Mouse (Mus musculus) c-Kit-positive CD71-positive TER-119-positive erythroid progenitor cells, embryonic 14.5 days (primary cell): ENCODE measurements around the gene Kcnc4.

ENCODE experiments used
- DNase-seq: peaks from one replicate; pipeline ENCODE4 v3.0.0-alpha.2; 2013; ENCODE audit warnings: low spot score

The Kcnc4 gene

GRCm38 (mm10) chr3:107459196-107459772 is at the start of gene Kcnc4:
Gene Kcnc4 (minus strand): TSS chr3:107459552.
- no peak for DNase-seq

GRCm38 (mm10) chr3:107508696-107509095 is 49.3 kb upstream of the Kcnc4 start:
- no peak for DNase-seq

GRCm38 (mm10) chr3:107507966-107508365 is 48.6 kb upstream of the Kcnc4 start:
- no peak for DNase-seq

- DNase-seq: no peak
Measured at GRCm38 (mm10) chr3:107506531-107506930, 47.2 kb upstream of the Kcnc4 start.

GRCm38 (mm10) chr3:107505464-107506367 is 46.4 kb upstream of the Kcnc4 start:
- no peak for DNase-seq

- DNase-seq: no peak
Measured at GRCm38 (mm10) chr3:107504542-107504941, 45.2 kb upstream of the Kcnc4 start.

GRCm38 (mm10) chr3:107503716-107504115 is 44.4 kb upstream of the Kcnc4 start:
- DNase-seq: no peak

- DNase-seq: no peak
Measured at GRCm38 (mm10) chr3:107501702-107502151, 42.4 kb upstream of the Kcnc4 start.

GRCm38 (mm10) chr3:107500301-107500700 is 40.9 kb upstream of the Kcnc4 start:
- no peak for DNase-seq

GRCm38 (mm10) chr3:107496086-107496850 is 36.9 kb upstream of the Kcnc4 start:
- no peak for DNase-seq

GRCm38 (mm10) chr3:107495524-107495923 is 36.2 kb upstream of the Kcnc4 start:
- no peak for DNase-seq

GRCm38 (mm10) chr3:107491459-107491858 is 32.1 kb upstream of the Kcnc4 start:
- DNase-seq: no peak

- DNase-seq: no peak
Measured at GRCm38 (mm10) chr3:107488637-107489036, 29.3 kb upstream of the Kcnc4 start.

GRCm38 (mm10) chr3:107483290-107483689 is 23.9 kb upstream of the Kcnc4 start:
- no peak for DNase-seq

GRCm38 (mm10) chr3:107480660-107481059 is 21.3 kb upstream of the Kcnc4 start:
- DNase-seq: no peak

GRCm38 (mm10) chr3:107472198-107472597 is 12.8 kb upstream of the Kcnc4 start:
- DNase-seq: peak; percentile 15

GRCm38 (mm10) chr3:107469059-107469458 is 9.7 kb upstream of the Kcnc4 start:
- DNase-seq: no peak

GRCm38 (mm10) chr3:107468106-107468505 is 8.8 kb upstream of the Kcnc4 start:
- no peak for DNase-seq

- DNase-seq: peak; percentile 13
Measured at GRCm38 (mm10) chr3:107466577-107466976, 7.2 kb upstream of the Kcnc4 start.

GRCm38 (mm10) chr3:107462160-107462559 is 2.8 kb upstream of the Kcnc4 start:
- DNase-seq: peak; percentile 18

GRCm38 (mm10) chr3:107459773-107460431 is 550 bp upstream of the Kcnc4 start:
- DNase-seq: no peak
